Mouse (Mus musculus) small intestine, adult 2 months (tissue): ENCODE results near the gene Ces1b. TPM values are rescaled to one million over a fixed set of nuclear protein-coding genes. Genes with fewer than 3 reads are reported as not detected.
A peak's percentile ranks its signal among the peaks of the same experiment; 100 is the strongest.

Source experiments
- H3K27ac ChIP-seq: fragments of 200-500 bp; 2 replicates; pipeline ENCODE4 v1.5.1; 2012; ENCODE audit warnings: low read depth, low read length, control low read depth, inconsistent platforms; ENCODE audit not compliant: insufficient read depth
- H3K27me3 ChIP-seq: fragments of 200-500 bp; 2 replicates; pipeline ENCODE4 v1.6.1; 2012; ENCODE audit warnings: mild to moderate bottlenecking, moderate library complexity, low read length, inconsistent platforms; ENCODE audit not compliant: control insufficient read depth, insufficient read depth
- H3K36me3 ChIP-seq: fragments of 200-500 bp; 2 replicates; pipeline ENCODE4 v1.6.1; 2012; ENCODE audit warnings: mild to moderate bottlenecking, low read length, control low read depth, inconsistent platforms; ENCODE audit not compliant: control insufficient read depth, insufficient read depth
- H3K4me1 ChIP-seq: fragments of 200-500 bp; 2 replicates; pipeline ENCODE4 v1.6.1; 2012; ENCODE audit warnings: low read length, inconsistent platforms, mixed read lengths; ENCODE audit not compliant: control insufficient read depth, insufficient read depth, insufficient read length
- H3K4me3 ChIP-seq: fragments of 200-500 bp; 2 replicates; pipeline ENCODE4 v1.5.1; 2012; ENCODE audit warnings: low read depth, mild to moderate bottlenecking, control low read depth, inconsistent platforms, low read length, moderate library complexity
- CTCF ChIP-seq: fragments of 200-500 bp; IDR thresholded peaks from 2 replicates; pipeline ENCODE4 v1.5.1; 2012; ENCODE audit warnings: low read depth, mild to moderate bottlenecking, control low read depth, inconsistent platforms, low read length, moderate library complexity, mixed read lengths; ENCODE audit not compliant: insufficient replicate concordance, insufficient read length; ENCODE audit errors: extremely low read depth
- POLR2A ChIP-seq: fragments of 200-500 bp; IDR thresholded peaks from 2 replicates; pipeline ENCODE4 v1.6.1; 2012; ENCODE audit warnings: low read depth, mild to moderate bottlenecking, control low read depth, inconsistent platforms, low read length, moderate library complexity
- WGBS: fragments of 180-500 bp; shearing (Covaris S2); methylation state at CpG from one replicate; pipeline ENCODE4 v1.1.7; 2018; 5-methylcytosine and 5-hydroxymethylcytosine counted together
- polyA plus RNA-seq: library from polyadenylated mRNA; depleted of rRNA; stranded (reverse); fragments of >200 nt; gene quantifications from 2 replicates; pipeline ENCODE4 v1.2.3, GENCODE M21; 2012

Gene Ces1b
- polyA plus RNA-seq, 1 experiment, result 0.18 TPM

- Histone ChIP-seq H3K4me3 (no peak overlapping the region), H3K36me3 (no peaks in the 10 kb centered on the region), H3K27me3 (no peaks in the 10 kb centered on the region), H3K27ac (peak overlapping the region; percentile 59; the same call in 1 of the 2 replicates), H3K4me1 (peaks cover 3% of the 10 kb centered on the region; the same call in 1 of the 2 replicates)
- TF ChIP-seq CTCF (no peak), POLR2A (no peak)
- WGBS, result 26% methylated on average over 3 of the region's 3 CpGs
Observed at GRCm38 (mm10) chr8:93063416-93064117, 16.2 kb downstream of the Ces1b start.

- Histone ChIP-seq H3K4me1 (peaks cover 8% of the 10 kb centered on the region; the same call in 1 of the 2 replicates), H3K27me3 (no peaks in the 10 kb centered on the region), H3K36me3 (no peaks in the 10 kb centered on the region), H3K4me3 (no peak overlapping the region), H3K27ac (no peak overlapping the region)
- 11% methylated on average over 2 of the region's 2 CpGs for WGBS
- peak; percentile 49; the same call in 1 of the 2 replicates for TF ChIP-seq CTCF
- TF ChIP-seq POLR2A, result no peak
Observed at GRCm38 (mm10) chr8:93059185-93059584, 20.6 kb downstream of the Ces1b start.

GRCm38 (mm10) chr8:93055238-93055637, 24.6 kb downstream of the Ces1b start:
- Histone ChIP-seq H3K36me3 (no peaks in the 10 kb centered on the region), H3K4me1 (peaks cover 4% of the 10 kb centered on the region; the same call in 1 of the 2 replicates), H3K4me3 (no peak overlapping the region), H3K27ac (no peak overlapping the region), H3K27me3 (no peaks in the 10 kb centered on the region)
- 20% methylated on average over 2 of the region's 2 CpGs for WGBS
- TF ChIP-seq POLR2A (no peak), CTCF (no peak)

- Histone ChIP-seq H3K27me3 (no peaks in the 10 kb centered on the region), H3K36me3 (no peaks in the 10 kb centered on the region), H3K27ac (no peak overlapping the region), H3K4me3 (no peak overlapping the region), H3K4me1 (no peaks in the 10 kb centered on the region)
- TF ChIP-seq CTCF (no peak), POLR2A (no peak)
- 51% methylated on average over 4 of the region's 4 CpGs for WGBS
Observed at GRCm38 (mm10) chr8:93048510-93049416, 31.1 kb downstream of the Ces1b start.

- TF ChIP-seq CTCF (no peak), POLR2A (no peak)
- Histone ChIP-seq H3K27ac (no peak within 1 kb of the TSS), H3K4me1 (no peaks in the 10 kb centered on the region), H3K27me3 (no peaks in the 10 kb centered on the region), H3K36me3 (no peaks in the 10 kb centered on the region), H3K4me3 (no peak within 1 kb of the TSS)
- 80% methylated on average over 3 of the region's 3 CpGs for WGBS
Observed at GRCm38 (mm10) chr8:93048092-93048491, 31.7 kb downstream of the Ces1b start, which contains the start of gene Ces1a. TSS of gene Ces1a (minus strand) at chr8:93048192.

GRCm38 (mm10) chr8:93043083-93043482, 36.7 kb downstream of the Ces1b start:
- TF ChIP-seq POLR2A (no peak), CTCF (no peak)
- no peaks in the 10 kb centered on the region for H3K36me3 ChIP-seq
- no peak overlapping the region for H3K4me3 ChIP-seq
- H3K4me1 ChIP-seq, result peaks cover 3% of the 10 kb centered on the region; the same call in 1 of the 2 replicates
- 26% methylated on average over 1 of the region's 1 CpGs for WGBS
- H3K27me3 ChIP-seq, result no peaks in the 10 kb centered on the region
- H3K27ac ChIP-seq, result no peak overlapping the region
